Mouse (Mus musculus) lung, postnatal 0 days (tissue): Measurements from ENCODE around the gene Scn4a.

Experiments
- CTCF ChIP-seq: IDR thresholded peaks from 2 replicates; pipeline ENCODE4 v1.5.1; 2016; ENCODE audit warnings: antibody characterized with exemption, mild to moderate bottlenecking
- EP300 ChIP-seq: IDR thresholded peaks from 2 replicates; pipeline ENCODE4 v1.6.1; 2016; ENCODE audit warnings: antibody characterized with exemption, mild to moderate bottlenecking, control low read depth

DNA sequence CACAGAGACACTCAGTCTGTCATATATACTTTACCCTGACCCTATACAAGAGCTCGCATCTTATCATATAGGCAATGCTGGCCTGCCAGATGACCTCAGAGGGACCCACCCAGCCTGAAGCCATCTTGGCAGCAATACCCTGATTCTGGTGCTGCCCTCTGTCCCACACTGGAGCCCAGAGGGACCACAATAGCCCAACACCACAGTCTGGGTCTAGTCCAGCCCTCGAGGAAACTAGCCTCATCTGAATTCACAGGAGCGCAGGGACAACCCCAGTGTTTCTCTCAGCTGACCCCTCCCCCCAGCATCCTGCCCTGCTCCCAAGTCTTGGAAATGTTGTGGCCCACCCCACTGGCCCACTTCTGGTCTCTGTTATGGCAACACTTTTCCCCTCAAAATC lies 1.8 kb downstream of the Scn4a start:
- TF ChIP-seq CTCF (no peak), EP300 (no peak)
